Mouse (Mus musculus): ENCODE measurements around the gene Pnma1. TPM values are rescaled to one million over a fixed set of nuclear protein-coding genes. Genes with fewer than 3 reads are reported as not detected.

Pnma1 gene
- total and polyA plus RNA-seq, 2 experiments from 2014 or later = 0.31 TPM; not detected in 1

- DNase-seq (ENCODE audit: low spot score) = no peak
- no peaks in the 10 kb centered on the region for H3K27me3 ChIP-seq (ENCODE audit: control insufficient read depth, insufficient read depth, low read length)
- no peak overlapping the region for H3K4me2 ChIP-seq (ENCODE audit: low read depth, low read length)
- TF ChIP-seq CTCF (IDR thresholded peaks at IDR 0.05; ENCODE audit: low read depth) = no peak
- TF ChIP-seq EP300 (IDR thresholded peaks at IDR 0.05; ENCODE audit: low read depth) = no peak
- H3K9ac ChIP-seq (replicated peaks; ENCODE audit: low read depth, low read length) = peak overlapping the region; percentile 21; the same call in 1 of the 2 replicates
- H3K36me3 ChIP-seq (replicated peaks; ENCODE audit: control insufficient read depth, insufficient read depth, low read length) = no peaks in the 10 kb centered on the region
- no peaks in the 10 kb centered on the region for H3K9me3 ChIP-seq (replicated peaks; ENCODE audit: control insufficient read depth, low read length)
- peak overlapping the region; percentile 59 for H3K27ac ChIP-seq (ENCODE audit: low read depth)
- no peak overlapping the region for H3K4me3 ChIP-seq (ENCODE audit: low read depth, low read length)
- 67% methylated on average over 14 of the region's 14 CpGs for WGBS
- ATAC-seq (ENCODE audit: insufficient read depth, low read depth) = no peak
- H3K4me1 ChIP-seq (ENCODE audit: control insufficient read depth, insufficient read depth) = peaks cover 64% of the 10 kb centered on the region
These were observed 40.7 kb upstream of the Pnma1 start for GRCm38 (mm10) chr12:84188881-84189444.

DNA sequence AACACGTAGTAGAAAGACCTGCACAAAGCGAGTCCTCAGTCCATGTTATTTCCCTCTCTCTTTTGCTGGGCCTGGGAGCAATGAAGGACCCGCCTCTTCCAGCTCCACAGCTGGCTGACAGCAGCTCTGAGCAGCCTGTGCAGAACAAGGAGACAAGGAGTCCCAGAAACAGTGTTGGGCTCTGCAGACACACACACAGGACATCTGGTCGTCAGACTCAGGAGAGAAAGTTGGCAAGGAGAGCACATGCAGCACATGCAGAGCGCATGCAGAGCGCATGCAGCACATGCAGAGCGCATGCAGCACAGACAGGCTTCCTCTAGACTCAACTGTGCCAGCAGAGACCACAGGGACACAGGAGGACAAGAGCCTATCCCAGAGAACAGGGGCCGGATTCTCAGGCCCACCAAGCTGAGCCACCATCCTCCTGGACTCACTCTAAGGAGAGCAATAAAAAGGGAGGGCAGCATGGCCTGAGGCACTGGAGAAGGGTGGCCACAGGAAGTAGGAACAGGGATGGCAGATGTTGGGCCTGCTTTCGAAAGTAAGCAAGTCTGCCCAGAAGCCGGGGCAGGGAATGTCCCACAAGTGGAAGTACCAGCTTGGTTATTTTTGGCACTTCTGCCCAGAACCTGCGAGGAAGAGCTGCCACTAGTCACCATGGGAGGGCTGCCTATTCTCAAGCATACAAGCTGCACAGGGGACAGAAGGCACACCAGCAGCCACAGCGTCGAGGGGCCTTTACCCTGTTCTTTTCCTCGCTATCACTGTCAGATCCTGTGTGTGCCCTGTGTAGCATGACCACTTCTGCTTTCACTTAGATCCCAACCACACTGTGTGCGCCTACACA is 39.7 kb upstream of the Pnma1 start:
- Histone ChIP-seq H3K9me3 (replicated peaks; ENCODE audit: control insufficient read depth, low read length) (no peaks in the 10 kb centered on the region), H3K27me3 (ENCODE audit: control insufficient read depth, insufficient read depth, low read length) (no peaks in the 10 kb centered on the region), H3K4me3 (ENCODE audit: low read depth, low read length) (no peak overlapping the region), H3K4me2 (ENCODE audit: low read depth, low read length) (peak overlapping the region; percentile 17; the same call in 1 of the 2 replicates), H3K27ac (ENCODE audit: low read depth) (peak overlapping the region; percentile 59), H3K9ac (replicated peaks; ENCODE audit: low read depth, low read length) (0 out of 2 replicates have a peak overlapping the region, but pooled peaks have one; percentile 21), H3K4me1 (ENCODE audit: control insufficient read depth, insufficient read depth) (peaks cover 64% of the 10 kb centered on the region), H3K36me3 (replicated peaks; ENCODE audit: control insufficient read depth, insufficient read depth, low read length) (no peaks in the 10 kb centered on the region)
- ATAC-seq (ENCODE audit: insufficient read depth, low read depth) (peak; percentile 40), DNase-seq (ENCODE audit: low spot score) (peak; percentile 52)
- TF ChIP-seq CTCF (IDR thresholded peaks at IDR 0.05; ENCODE audit: low read depth) = peak; percentile 25; the same call in 1 of the 2 replicates
- TF ChIP-seq EP300 (IDR thresholded peaks at IDR 0.05; ENCODE audit: low read depth) = no peak
- 45% methylated on average over 15 of the region's 15 CpGs for WGBS

DNA sequence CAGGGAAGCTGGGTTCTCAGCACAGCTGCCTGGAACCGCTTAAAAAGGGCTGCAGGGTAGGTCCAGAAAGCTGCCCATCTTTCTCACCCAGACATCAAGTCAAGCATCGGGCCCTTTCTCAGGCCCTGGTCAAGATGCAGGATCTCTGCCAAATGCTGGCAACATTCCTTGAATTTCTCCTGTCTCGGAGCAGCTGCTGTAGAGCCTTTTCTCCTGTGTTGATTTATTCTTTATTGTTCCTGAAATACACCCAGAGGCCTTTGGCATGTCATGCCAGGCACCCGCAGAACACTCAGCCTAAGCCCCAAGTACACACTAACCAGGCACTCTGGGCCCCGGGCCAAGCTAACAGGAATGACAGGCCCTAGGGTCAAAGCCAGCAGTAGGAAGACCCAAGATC is 38.7 kb upstream of the Pnma1 start:
- ATAC-seq (ENCODE audit: insufficient read depth, low read depth) (0 out of 2 replicates have a peak, but pooled peaks have one; percentile 28), DNase-seq (ENCODE audit: low spot score) (peak; percentile 33)
- Histone ChIP-seq H3K4me1 (ENCODE audit: control insufficient read depth, insufficient read depth) (peaks cover 64% of the 10 kb centered on the region), H3K27me3 (ENCODE audit: control insufficient read depth, insufficient read depth, low read length) (no peaks in the 10 kb centered on the region), H3K27ac (ENCODE audit: low read depth) (peak overlapping the region; percentile 59; the same call in 1 of the 2 replicates), H3K4me3 (ENCODE audit: low read depth, low read length) (no peak overlapping the region), H3K9ac (replicated peaks; ENCODE audit: low read depth, low read length) (no peak overlapping the region), H3K4me2 (ENCODE audit: low read depth, low read length) (0 out of 2 replicates have a peak overlapping the region, but pooled peaks have one; percentile 0), H3K9me3 (replicated peaks; ENCODE audit: control insufficient read depth, low read length) (no peaks in the 10 kb centered on the region), H3K36me3 (replicated peaks; ENCODE audit: control insufficient read depth, insufficient read depth, low read length) (no peaks in the 10 kb centered on the region)
- no peak for TF ChIP-seq EP300 (IDR thresholded peaks at IDR 0.05; ENCODE audit: low read depth)
- TF ChIP-seq CTCF (IDR thresholded peaks at IDR 0.05; ENCODE audit: low read depth) = no peak
- WGBS = 29% methylated on average over 5 of the region's 5 CpGs

DNA sequence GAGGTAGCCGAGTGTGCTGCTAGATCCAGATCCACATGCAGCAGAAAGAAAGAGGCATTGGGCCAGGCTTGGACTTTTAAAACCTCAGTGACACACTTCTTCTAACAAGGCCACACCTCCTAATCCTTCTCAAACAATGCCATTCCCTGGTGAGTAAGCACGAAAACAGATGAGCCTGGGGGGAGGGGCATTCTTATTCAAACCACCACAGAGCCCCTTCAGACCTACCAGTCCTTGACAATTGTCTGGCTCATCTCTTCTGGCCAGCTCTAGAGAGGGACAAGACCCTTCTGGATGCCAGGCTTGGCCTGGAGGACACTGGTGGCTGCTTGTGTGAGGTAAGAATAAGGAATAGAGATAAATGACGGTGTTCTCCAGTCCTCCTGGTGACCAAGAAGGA is 38.2 kb upstream of the Pnma1 start:
- no peaks in the 10 kb centered on the region for H3K9me3 ChIP-seq (replicated peaks; ENCODE audit: control insufficient read depth, low read length)
- H3K4me2 ChIP-seq (ENCODE audit: low read depth, low read length) = no peak overlapping the region
- WGBS = 70% methylated on average over 3 of the region's 3 CpGs
- TF ChIP-seq CTCF (IDR thresholded peaks at IDR 0.05; ENCODE audit: low read depth) (no peak), EP300 (IDR thresholded peaks at IDR 0.05; ENCODE audit: low read depth) (no peak)
- peak overlapping the region; percentile 59; the same call in 1 of the 2 replicates for H3K27ac ChIP-seq (ENCODE audit: low read depth)
- ATAC-seq (ENCODE audit: insufficient read depth, low read depth) (no peak), DNase-seq (ENCODE audit: low spot score) (no peak)
- no peak overlapping the region for H3K4me3 ChIP-seq (ENCODE audit: low read depth, low read length)
- peaks cover 64% of the 10 kb centered on the region for H3K4me1 ChIP-seq (ENCODE audit: control insufficient read depth, insufficient read depth)
- no peaks in the 10 kb centered on the region for H3K36me3 ChIP-seq (replicated peaks; ENCODE audit: control insufficient read depth, insufficient read depth, low read length)
- no peaks in the 10 kb centered on the region for H3K27me3 ChIP-seq (ENCODE audit: control insufficient read depth, insufficient read depth, low read length)
- H3K9ac ChIP-seq (replicated peaks; ENCODE audit: low read depth, low read length) = no peak overlapping the region

- Histone ChIP-seq H3K4me2 (ENCODE audit: low read depth, low read length) (no peak overlapping the region), H3K27ac (ENCODE audit: low read depth) (no peak overlapping the region), H3K4me3 (ENCODE audit: low read depth, low read length) (no peak overlapping the region), H3K9me3 (replicated peaks; ENCODE audit: control insufficient read depth, low read length) (no peaks in the 10 kb centered on the region), H3K9ac (replicated peaks; ENCODE audit: low read depth, low read length) (no peak overlapping the region), H3K27me3 (ENCODE audit: control insufficient read depth, insufficient read depth, low read length) (no peaks in the 10 kb centered on the region), H3K4me1 (ENCODE audit: control insufficient read depth, insufficient read depth) (peaks cover 68% of the 10 kb centered on the region), H3K36me3 (replicated peaks; ENCODE audit: control insufficient read depth, insufficient read depth, low read length) (no peaks in the 10 kb centered on the region)
- ATAC-seq (ENCODE audit: insufficient read depth, low read depth) (no peak), DNase-seq (ENCODE audit: low spot score) (no peak)
- no peak for TF ChIP-seq CTCF (IDR thresholded peaks at IDR 0.05; ENCODE audit: low read depth)
- no peak for TF ChIP-seq EP300 (IDR thresholded peaks at IDR 0.05; ENCODE audit: low read depth)
- WGBS = 49% methylated on average over 6 of the region's 6 CpGs
These were observed 37.3 kb upstream of the Pnma1 start for GRCm38 (mm10) chr12:84185547-84185946.
